Mouse (Mus musculus): ENCODE data around the gene Mphosph8. TPM values are rescaled to one million over a fixed set of nuclear protein-coding genes. Genes with fewer than 3 reads are reported as not detected.

The Mphosph8 gene
- polyA plus RNA-seq (2012; rRNA removed), result 5.3 and 6.9 TPM in 2 replicates

GRCm38 (mm10) chr14:56667969-56668802 is at the start of gene Mphosph8:
Gene Mphosph8, plus strand, starts transcription at chr14:56668248.
- H3K4me1 ChIP-seq (replicated peaks; ENCODE audit: control insufficient read depth, insufficient read depth, low read length), result 0 out of 2 replicates have a peak, but pooled peaks cover 4% of the 10 kb centered on the region
- peak; percentile 99 for DNase-seq
- H3K27me3 ChIP-seq (ENCODE audit: control insufficient read depth, insufficient read depth, low read length), result no peaks in the 10 kb centered on the region
- peak within 1 kb of the TSS; percentile 82 for H3K4me3 ChIP-seq (ENCODE audit: control insufficient read depth, insufficient read depth, low read length)
- WGBS, result under 1% methylated on average over 70 of the region's 70 CpGs
- H3K36me3 ChIP-seq (ENCODE audit: control insufficient read depth, insufficient read depth, low read length), result peaks cover 6% of the 10 kb centered on the region
- H3K27ac ChIP-seq (ENCODE audit: control insufficient read depth, insufficient read depth, low read length), result no peak within 1 kb of the TSS
- peak; percentile 56; the same call in 1 of the 2 replicates for TF ChIP-seq CTCF (IDR thresholded peaks at IDR 0.05; ENCODE audit: borderline replicate concordance, control insufficient read depth, extremely low read depth, insufficient read depth, low read length, poor library complexity)
- TF ChIP-seq POLR2A (IDR thresholded peaks at IDR 0.05; ENCODE audit: control insufficient read depth, extremely low read depth, insufficient read depth, low read length, poor library complexity), result peak; percentile 91

DNA sequence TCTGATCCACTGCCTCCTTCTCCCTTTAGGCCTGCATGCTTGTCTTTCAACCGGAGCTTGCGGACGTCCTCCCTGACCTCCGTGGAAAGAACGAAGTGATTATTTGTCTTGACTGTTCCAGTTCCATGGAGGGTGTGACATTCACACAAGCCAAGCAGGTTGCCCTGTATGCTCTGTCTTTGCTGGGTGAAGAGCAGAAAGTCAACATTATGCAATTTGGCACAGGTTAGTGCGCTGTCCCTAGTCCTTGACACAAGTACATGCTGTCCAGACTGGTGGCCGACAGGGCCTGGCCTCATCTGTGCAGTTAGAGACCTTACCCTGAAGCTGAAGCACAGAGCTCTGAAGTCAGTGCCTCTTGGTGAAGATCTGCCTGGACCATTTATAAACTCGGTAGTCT is 47.6 kb upstream of the Mphosph8 start:
- H3K36me3 ChIP-seq (ENCODE audit: control insufficient read depth, insufficient read depth, low read length), result peaks cover 42% of the 10 kb centered on the region

DNA sequence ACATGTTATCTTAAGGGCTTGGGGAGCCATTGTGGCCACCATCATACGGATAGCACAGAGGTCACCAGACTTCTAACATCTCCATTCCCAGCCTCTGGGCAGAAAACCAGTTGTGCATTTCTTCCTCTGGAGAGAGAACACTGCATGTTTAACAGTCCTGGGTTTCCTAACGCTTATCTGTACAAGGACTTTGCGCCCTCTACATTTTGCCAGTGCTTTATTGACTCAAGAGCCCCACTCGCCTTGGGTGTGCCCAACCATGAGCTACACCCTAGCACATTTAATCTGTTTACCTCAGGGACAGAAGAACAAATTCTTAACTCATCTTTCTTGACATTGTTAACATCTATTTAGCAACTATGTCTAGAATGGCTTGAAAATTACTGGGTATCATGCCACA is 41.8 kb upstream of the Mphosph8 start:
- DNase-seq, result no peak
- Histone ChIP-seq H3K4me3 (ENCODE audit: control insufficient read depth, insufficient read depth, low read length) (no peak overlapping the region), H3K27me3 (ENCODE audit: control insufficient read depth, insufficient read depth, low read length) (no peaks in the 10 kb centered on the region), H3K27ac (ENCODE audit: control insufficient read depth, insufficient read depth, low read length) (no peak overlapping the region), H3K36me3 (ENCODE audit: control insufficient read depth, insufficient read depth, low read length) (peaks cover 3% of the 10 kb centered on the region; the same call in 1 of the 2 replicates), H3K4me1 (replicated peaks; ENCODE audit: control insufficient read depth, insufficient read depth, low read length) (no peaks in the 10 kb centered on the region)
- TF ChIP-seq POLR2A (IDR thresholded peaks at IDR 0.05; ENCODE audit: control insufficient read depth, extremely low read depth, insufficient read depth, low read length, poor library complexity), result no peak
- no peak for TF ChIP-seq CTCF (IDR thresholded peaks at IDR 0.05; ENCODE audit: borderline replicate concordance, control insufficient read depth, extremely low read depth, insufficient read depth, low read length, poor library complexity)
- 97% methylated on average over 4 of the region's 4 CpGs for WGBS

More for the DNA sequence above, 47.6 kb upstream of the Mphosph8 start:
- Histone ChIP-seq H3K27ac (ENCODE audit: control insufficient read depth, insufficient read depth, low read length) (no peak overlapping the region), H3K4me3 (ENCODE audit: control insufficient read depth, insufficient read depth, low read length) (no peak overlapping the region), H3K4me1 (replicated peaks; ENCODE audit: control insufficient read depth, insufficient read depth, low read length) (no peaks in the 10 kb centered on the region), H3K27me3 (ENCODE audit: control insufficient read depth, insufficient read depth, low read length) (no peaks in the 10 kb centered on the region)
- WGBS, result 92% methylated on average over 8 of the region's 8 CpGs
- DNase-seq, result no peak
- TF ChIP-seq CTCF (IDR thresholded peaks at IDR 0.05; ENCODE audit: borderline replicate concordance, control insufficient read depth, extremely low read depth, insufficient read depth, low read length, poor library complexity) (no peak), POLR2A (IDR thresholded peaks at IDR 0.05; ENCODE audit: control insufficient read depth, extremely low read depth, insufficient read depth, low read length, poor library complexity) (no peak)

DNA sequence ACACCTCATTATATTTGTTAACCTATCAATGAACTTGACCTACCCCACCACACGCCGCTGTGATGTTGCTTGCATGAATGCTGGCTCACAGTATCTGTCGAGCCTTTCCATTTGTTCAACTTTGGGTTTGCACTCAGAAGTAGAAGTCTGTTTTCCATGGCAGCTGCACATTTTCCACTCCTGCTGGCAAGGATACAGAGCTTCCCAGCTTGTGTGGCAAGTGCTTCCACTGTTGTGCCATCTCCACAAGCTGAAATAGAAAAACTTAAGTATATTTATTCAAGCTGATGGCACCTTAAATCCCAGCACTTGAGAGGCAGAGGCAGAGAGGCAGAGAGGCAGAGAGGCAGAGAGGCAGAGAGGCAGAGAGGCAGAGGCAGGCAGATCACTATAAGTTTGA is 39.7 kb upstream of the Mphosph8 start:
- no peak for DNase-seq
- peaks cover 4% of the 10 kb centered on the region for H3K36me3 ChIP-seq (ENCODE audit: control insufficient read depth, insufficient read depth, low read length)
- H3K4me1 ChIP-seq (replicated peaks; ENCODE audit: control insufficient read depth, insufficient read depth, low read length), result no peaks in the 10 kb centered on the region
- H3K27ac ChIP-seq (ENCODE audit: control insufficient read depth, insufficient read depth, low read length), result no peak overlapping the region
- H3K4me3 ChIP-seq (ENCODE audit: control insufficient read depth, insufficient read depth, low read length), result no peak overlapping the region
- TF ChIP-seq CTCF (IDR thresholded peaks at IDR 0.05; ENCODE audit: borderline replicate concordance, control insufficient read depth, extremely low read depth, insufficient read depth, low read length, poor library complexity) (no peak), POLR2A (IDR thresholded peaks at IDR 0.05; ENCODE audit: control insufficient read depth, extremely low read depth, insufficient read depth, low read length, poor library complexity) (no peak)
- WGBS, result 100% methylated on average over 3 of the region's 3 CpGs
- no peaks in the 10 kb centered on the region for H3K27me3 ChIP-seq (ENCODE audit: control insufficient read depth, insufficient read depth, low read length)

DNA sequence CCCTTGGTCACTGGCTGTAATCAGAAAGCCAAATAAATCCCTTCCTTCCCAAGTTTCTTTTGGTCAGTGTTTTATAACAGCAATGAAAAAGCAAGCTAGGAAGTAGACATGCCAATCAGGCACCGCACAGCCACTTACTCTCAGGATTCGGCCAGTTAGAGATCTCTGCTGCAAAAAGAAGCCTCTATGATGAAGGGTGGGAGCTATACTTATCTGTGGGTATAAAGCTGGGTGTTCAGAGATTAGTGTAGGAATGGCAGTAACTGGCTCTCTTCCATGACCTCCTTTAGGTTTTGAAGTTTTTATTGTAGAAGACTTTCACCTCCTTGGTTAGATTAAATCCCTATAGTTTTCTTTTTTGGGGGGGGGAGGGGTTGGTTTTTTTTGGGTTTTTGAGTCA is 36.9 kb upstream of the Mphosph8 start:
- DNase-seq, result no peak
- Histone ChIP-seq H3K27ac (ENCODE audit: control insufficient read depth, insufficient read depth, low read length) (no peak overlapping the region), H3K4me3 (ENCODE audit: control insufficient read depth, insufficient read depth, low read length) (no peak overlapping the region), H3K27me3 (ENCODE audit: control insufficient read depth, insufficient read depth, low read length) (no peaks in the 10 kb centered on the region), H3K36me3 (ENCODE audit: control insufficient read depth, insufficient read depth, low read length) (peaks cover 20% of the 10 kb centered on the region), H3K4me1 (replicated peaks; ENCODE audit: control insufficient read depth, insufficient read depth, low read length) (no peaks in the 10 kb centered on the region)
- TF ChIP-seq CTCF (IDR thresholded peaks at IDR 0.05; ENCODE audit: borderline replicate concordance, control insufficient read depth, extremely low read depth, insufficient read depth, low read length, poor library complexity), result no peak
- WGBS, result 99% methylated on average over 2 of the region's 2 CpGs

GRCm38 (mm10) chr14:56647206-56647605 is 20.8 kb upstream of the Mphosph8 start:
- TF ChIP-seq POLR2A (IDR thresholded peaks at IDR 0.05; ENCODE audit: control insufficient read depth, extremely low read depth, insufficient read depth, low read length, poor library complexity) (no peak), CTCF (IDR thresholded peaks at IDR 0.05; ENCODE audit: borderline replicate concordance, control insufficient read depth, extremely low read depth, insufficient read depth, low read length, poor library complexity) (no peak)
- H3K27me3 ChIP-seq (ENCODE audit: control insufficient read depth, insufficient read depth, low read length), result no peaks in the 10 kb centered on the region
- no peak for DNase-seq
- H3K4me1 ChIP-seq (replicated peaks; ENCODE audit: control insufficient read depth, insufficient read depth, low read length), result no peaks in the 10 kb centered on the region
- 85% methylated on average over 7 of the region's 7 CpGs for WGBS
- no peak overlapping the region for H3K27ac ChIP-seq (ENCODE audit: control insufficient read depth, insufficient read depth, low read length)
- peaks cover 4% of the 10 kb centered on the region; the same call in 1 of the 2 replicates for H3K36me3 ChIP-seq (ENCODE audit: control insufficient read depth, insufficient read depth, low read length)
- H3K4me3 ChIP-seq (ENCODE audit: control insufficient read depth, insufficient read depth, low read length), result no peak overlapping the region

Data from thymus, adult 2 months (tissue).